Mouse (Mus musculus) spleen, adult 2 months (tissue): Measurements from ENCODE around the gene Dcaf4.

ENCODE experiments used
- CTCF ChIP-seq: fragments of 200-500 bp; IDR thresholded peaks from 2 replicates; pipeline ENCODE4 v1.5.1; 2011; ENCODE audit warnings: mild to moderate bottlenecking, inconsistent platforms; ENCODE audit not compliant: insufficient read depth, insufficient read length, insufficient replicate concordance; ENCODE audit errors: extremely low read depth
- POLR2A ChIP-seq: fragments of 200-500 bp; IDR thresholded peaks from 2 replicates; pipeline ENCODE4 v1.6.1; 2011; ENCODE audit warnings: low read depth, low read length, inconsistent platforms

- TF ChIP-seq POLR2A = no peak
- TF ChIP-seq CTCF = no peak
These were observed 33.5 kb downstream of the Dcaf4 start for GRCm38 (mm10) chr12:83553816-83554215.
